Mouse (Mus musculus): ENCODE measurements around the gene Siah1b. TPM values are rescaled to one million over a fixed set of nuclear protein-coding genes. Genes with fewer than 3 reads are reported as not detected.

The Siah1b gene
- polyA plus RNA-seq, 1 experiment, result 9.8 TPM

- Histone ChIP-seq H3K27ac (ENCODE audit: insufficient read depth, low read length) (no peak overlapping the region), H3K4me3 (ENCODE audit: insufficient read depth, low read length) (no peak overlapping the region), H3K4me1 (ENCODE audit: control insufficient read depth, insufficient read depth, low read length) (no peaks in the 10 kb centered on the region)
- TF ChIP-seq CTCF (IDR thresholded peaks at IDR 0.05; ENCODE audit: borderline replicate concordance, insufficient read depth, low read length) (no peak), POLR2A (IDR thresholded peaks at IDR 0.05; ENCODE audit: low read depth, low read length) (no peak)
Measured at GRCm38 (mm10) chrX:164035931-164036330, 40.4 kb downstream of the Siah1b start.

GRCm38 (mm10) chrX:164035401-164035800 is 40.9 kb downstream of the Siah1b start:
- Histone ChIP-seq H3K27ac (ENCODE audit: insufficient read depth, low read length) (no peak overlapping the region), H3K4me3 (ENCODE audit: insufficient read depth, low read length) (no peak overlapping the region), H3K4me1 (ENCODE audit: control insufficient read depth, insufficient read depth, low read length) (no peaks in the 10 kb centered on the region)
- TF ChIP-seq CTCF (IDR thresholded peaks at IDR 0.05; ENCODE audit: borderline replicate concordance, insufficient read depth, low read length), result no peak
- TF ChIP-seq POLR2A (IDR thresholded peaks at IDR 0.05; ENCODE audit: low read depth, low read length), result no peak

GRCm38 (mm10) chrX:164032526-164032925 is 43.8 kb downstream of the Siah1b start:
- Histone ChIP-seq H3K27ac (ENCODE audit: insufficient read depth, low read length) (no peak overlapping the region), H3K4me1 (ENCODE audit: control insufficient read depth, insufficient read depth, low read length) (no peaks in the 10 kb centered on the region), H3K4me3 (ENCODE audit: insufficient read depth, low read length) (no peak overlapping the region)
- no peak for TF ChIP-seq POLR2A (IDR thresholded peaks at IDR 0.05; ENCODE audit: low read depth, low read length)
- TF ChIP-seq CTCF (IDR thresholded peaks at IDR 0.05; ENCODE audit: borderline replicate concordance, insufficient read depth, low read length), result no peak

- no peak for TF ChIP-seq CTCF (IDR thresholded peaks at IDR 0.05; ENCODE audit: borderline replicate concordance, insufficient read depth, low read length)
- peak; percentile 38 for TF ChIP-seq POLR2A (IDR thresholded peaks at IDR 0.05; ENCODE audit: low read depth, low read length)
- Histone ChIP-seq H3K27ac (ENCODE audit: insufficient read depth, low read length) (no peak within 1 kb of the TSS), H3K4me3 (ENCODE audit: insufficient read depth, low read length) (peak within 1 kb of the TSS; percentile 42), H3K4me1 (ENCODE audit: control insufficient read depth, insufficient read depth, low read length) (no peaks in the 10 kb centered on the region)
Measured at GRCm38 (mm10) chrX:164027607-164028289, 48.5 kb downstream of the Siah1b start, which contains the start of gene Car5b. Gene Car5b (minus strand): TSS chrX:164027997.

Other genes starting within 250 kb of the Siah1b start
- gene Ap1s2, start 167.5 kb downstream of the Siah1b start, polyA plus RNA-seq (2011; ENCODE audit: insufficient read length, low read depth, missing spikeins), result 39.7 and 44.2 TPM in 2 replicates
- 41.6 and 51.0 TPM in 2 replicates for gene Zrsr2, start 117.8 kb downstream of the Siah1b start, polyA plus RNA-seq (2011; ENCODE audit: insufficient read length, low read depth, missing spikeins)
- 7.5 and 9.0 TPM in 2 replicates for gene Car5b, start 48.5 kb downstream of the Siah1b start, polyA plus RNA-seq (2011; ENCODE audit: insufficient read length, low read depth, missing spikeins)
- not detected in 2 replicates for gene Cltrn, start 12.3 kb upstream of the Siah1b start, polyA plus RNA-seq (2011; ENCODE audit: insufficient read length, low read depth, missing spikeins)
- gene Ace2, start 62.8 kb upstream of the Siah1b start, polyA plus RNA-seq (2011; ENCODE audit: insufficient read length, low read depth, missing spikeins), result not detected in 2 replicates
- gene Bmx, start 181.7 kb upstream of the Siah1b start, polyA plus RNA-seq (2011; ENCODE audit: insufficient read length, low read depth, missing spikeins), result not detected in 2 replicates
- gene Pir, start 192.9 kb upstream of the Siah1b start, polyA plus RNA-seq (2011; ENCODE audit: insufficient read length, low read depth, missing spikeins), result 11.8 and 14.6 TPM in 2 replicates

Measured in embryonic fibroblast, embryonic 13.5 days (primary cell).